ENCODE assay signal across 10 mouse cellular contexts in the genomic region with DNA sequence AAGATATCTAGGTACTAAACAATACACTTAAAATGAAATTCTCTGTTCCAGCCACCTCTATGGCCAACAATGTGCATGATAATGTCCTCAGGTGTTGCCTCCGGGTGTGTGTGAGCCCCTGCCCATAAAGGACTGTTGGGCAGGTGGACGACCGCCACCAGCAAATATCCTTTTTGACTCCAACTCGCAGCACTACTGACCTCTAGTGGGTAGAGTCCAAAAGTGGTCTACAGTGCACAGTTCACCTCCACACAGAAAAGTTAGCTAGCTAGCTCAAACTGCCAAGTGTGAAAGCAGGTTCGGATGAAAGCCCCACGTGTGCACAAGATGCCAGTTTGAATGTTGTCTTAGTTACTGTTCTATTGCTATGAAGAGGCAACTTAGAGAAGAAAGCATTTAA. TPM values are rescaled to one million over a fixed set of nuclear protein-coding genes. Genes with fewer than 3 reads are reported as not detected.
DNase-seq lines count a peak whose midpoint lies in the region; ATAC-seq lines count a peak whose summit lies in the region.
"Had no signal": no experiment of that assay in that cellular context is flagged by ENCODE, and none has a peak within 500 bp of the region (broad histone marks: within the 10 kb centered on the region; RNA-seq: fewer than 3 reads in every experiment).

No protein-coding gene starts in this region.

- intact Hi-C loops in left cerebral cortex, postnatal 4 days (cut with DNase I), result no loop called here

- H3K4me2 ChIP-seq in forebrain, embryonic 13.5 days, result no peak overlapping the region
- H3K4me2 ChIP-seq: limb, embryonic 15.5 days had no signal

- H3K9ac ChIP-seq in forebrain, embryonic 13.5 days, result no peak overlapping the region
- H3K9ac ChIP-seq: limb, embryonic 15.5 days had no signal

- DNase-seq in adrenal gland, adult 2 months, result peak; percentile 52
- no peak for DNase-seq in adrenal gland, postnatal 25 days
- peak; percentile 36 for DNase-seq in left cerebral cortex, postnatal 4 days
- DNase-seq in left cerebral cortex, adult 9 months (ENCODE audit: low spot score in 2 of 2), result no peak
- DNase-seq in urinary bladder, postnatal 14 days (ENCODE audit: low spot score), result no peak
- DNase-seq in urinary bladder, postnatal 25 days (ENCODE audit: low spot score), result no peak

- peaks cover 33% of the 10 kb centered on the region for H3K4me1 ChIP-seq in forebrain, embryonic 13.5 days

- peak; percentile 60 for ATAC-seq in forebrain, embryonic 13.5 days
- peak; percentile 54 for ATAC-seq in megakaryocyte-erythroid progenitor cell, adult 5-6 weeks (replicated peaks; ENCODE audit: low FRiP score, low TSS enrichment, poor library complexity, severe bottlenecking)

- 17% methylated on average over 6 of the region's 6 CpGs for WGBS in forebrain, embryonic 13.5 days

- H3K9me3 ChIP-seq in forebrain, embryonic 13.5 days (replicated peaks), result no peaks in the 10 kb centered on the region
- H3K9me3 ChIP-seq: limb, embryonic 15.5 days had no signal

- H3K4me3 ChIP-seq in forebrain, embryonic 13.5 days, result no peak overlapping the region
- H3K4me3 ChIP-seq: erythroblast, embryonic 14.5 days; limb, embryonic 15.5 days had no signal

- no peak overlapping the region for H3K27ac ChIP-seq in forebrain, embryonic 13.5 days
- H3K27ac ChIP-seq: limb, embryonic 15.5 days had no signal

- H3K36me3 ChIP-seq in forebrain, embryonic 13.5 days (ENCODE audit: poor library complexity, severe bottlenecking), result no peaks in the 10 kb centered on the region
- H3K36me3 ChIP-seq: limb, embryonic 15.5 days had no signal

- peaks cover 84% of the 10 kb centered on the region for H3K27me3 ChIP-seq in forebrain, embryonic 13.5 days

RNA-seq across cellular contexts. Expression of gene Nsun2, which starts 48.2 kb away (rescaled TPM):
- 100 to 1,000 TPM in 1 of 2 experiments, 10 to 100 TPM in 1; 92.2 to 113 TPM for total RNA-seq in adrenal gland, adult 2 months (2021)
- polyA plus RNA-seq in adrenal gland, adult 2 months (2012; rRNA removed), result 22.7 and 31.0 TPM in 2 replicates
- total RNA-seq in adrenal gland, postnatal 25 days (2021), result 84.4 and 102 TPM in 2 replicates
- total RNA-seq in left cerebral cortex, postnatal 4 days (2021), result 10 to 100 TPM; 84.5 to 89.7 TPM
- polyA plus RNA-seq in forebrain, embryonic 13.5 days (2015; fragmentation: Nextera tagmentation; extraction: Ambion mirVana), result 85.5 and 89.6 TPM in 2 replicates
- 194 and 202 TPM in 2 replicates for total RNA-seq in megakaryocyte-erythroid progenitor cell, adult 5-6 weeks (2014; fragmentation: Nextera tagmentation)
- total RNA-seq in megakaryocyte-erythroid progenitor cell, adult 5-6 weeks (2017), result 324 and 335 TPM in 2 replicates

RNA-seq across cellular contexts. Expression of gene Tent4a, which starts 49.1 kb away (rescaled TPM):
- total RNA-seq in adrenal gland, adult 2 months (2021), result 10 to 100 TPM; 18.8 to 18.9 TPM
- 22.7 and 24.0 TPM in 2 replicates for polyA plus RNA-seq in adrenal gland, adult 2 months (2012; rRNA removed)
- total RNA-seq in adrenal gland, postnatal 25 days (2021), result 23.4 and 25.4 TPM in 2 replicates
- 10 to 100 TPM; 49.2 to 49.7 TPM for total RNA-seq in left cerebral cortex, postnatal 4 days (2021)
- 7.3 and 7.5 TPM in 2 replicates for polyA plus RNA-seq in forebrain, embryonic 13.5 days (2015; fragmentation: Nextera tagmentation; extraction: Ambion mirVana)
- 19.5 and 24.2 TPM in 2 replicates for total RNA-seq in megakaryocyte-erythroid progenitor cell, adult 5-6 weeks (2014; fragmentation: Nextera tagmentation)
- total RNA-seq in megakaryocyte-erythroid progenitor cell, adult 5-6 weeks (2017), result 13.5 and 14.0 TPM in 2 replicates

Comparison
In these comparisons a context has a peak if more than half of its experiments do, and no peak if none do; other contexts are left out.
1. DNase-seq: peak in adrenal gland, adult 2 months (single experiment) and left cerebral cortex, postnatal 4 days (single experiment); none in adrenal gland, postnatal 25 days (single experiment), left cerebral cortex, adult 9 months (0 of 2), urinary bladder, postnatal 14 days (single experiment) and urinary bladder, postnatal 25 days (single experiment).